Mouse (Mus musculus) megakaryocyte, embryonic 14.5 days (primary cell): ENCODE measurements around the gene Vps8.

ENCODE experiments used
- FLI1 ChIP-seq: IDR thresholded peaks from 2 replicates; pipeline ENCODE4 v1.6.1; 2012; ENCODE audit warnings: low read length, inconsistent platforms, mixed read lengths
- GATA1 ChIP-seq: IDR thresholded peaks from 3 replicates; pipeline ENCODE4 v1.6.1; 2012; ENCODE audit warnings: mixed read lengths, low read length, inconsistent platforms, borderline replicate concordance

DNA sequence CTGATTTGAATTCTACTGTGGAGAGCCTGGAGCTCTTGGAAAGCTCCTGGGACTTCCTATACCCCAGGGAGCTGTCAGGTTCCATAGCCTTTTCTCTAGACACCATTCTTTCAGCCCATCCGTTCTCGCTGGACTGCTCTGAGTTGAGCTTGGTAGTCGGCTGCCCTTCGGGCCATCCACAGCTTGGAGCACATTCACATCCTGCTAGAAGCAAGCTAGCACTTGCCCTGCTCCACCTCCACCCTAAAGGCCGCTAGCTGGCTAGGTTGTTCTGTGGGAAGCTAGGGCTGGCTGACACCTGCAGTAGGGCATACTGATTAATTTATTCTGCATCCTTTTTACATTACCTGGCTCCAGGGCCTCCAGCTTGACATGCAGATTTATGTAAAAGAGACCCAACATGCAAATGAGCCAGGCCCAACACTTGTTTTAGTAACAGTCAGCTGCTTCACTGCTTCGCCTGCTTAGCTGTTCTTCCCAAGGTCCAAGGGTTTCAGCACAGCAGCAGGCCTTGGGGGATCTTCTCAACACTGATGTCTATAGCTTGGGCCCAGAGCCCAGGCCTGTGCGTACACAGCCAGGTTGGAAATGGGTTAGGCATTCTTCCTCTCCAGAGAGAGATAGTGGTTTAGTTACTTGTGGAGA, 49.5 kb upstream of the Vps8 start:
- TF ChIP-seq FLI1, result no peak
- no peak for TF ChIP-seq GATA1
